Mouse (Mus musculus) layer of hippocampus, postnatal 10 days (tissue): ENCODE data around the gene Ctnnb1. TPM values are rescaled to one million over a fixed set of nuclear protein-coding genes. Genes with fewer than 3 reads are reported as not detected.

Experiments used
- DNase-seq, 2 experiments: peaks; one replicate each; pipeline ENCODE4 v3.0.0; 2021; ENCODE audit warnings: low spot score in 2 of 2
- total RNA-seq, 2 experiments: library from RNA; stranded (reverse); gene quantifications; 2 replicates each; pipeline ENCODE4 v1.2.3; 2021

Ctnnb1 gene
- total RNA-seq, 2 experiments from 2014 or later, result 801 to 853 TPM

GRCm38 (mm10) chr9:120961969-120962700 is 33.1 kb downstream of the Ctnnb1 start:
- no peak for DNase-seq

- DNase-seq, result no peak
Measured at GRCm38 (mm10) chr9:120963104-120963503, 34.1 kb downstream of the Ctnnb1 start.

GRCm38 (mm10) chr9:120963720-120964119 is 34.7 kb downstream of the Ctnnb1 start:
- no peak for DNase-seq

- DNase-seq, result no peak
Measured at GRCm38 (mm10) chr9:120964224-120964623, 35.2 kb downstream of the Ctnnb1 start.

- no peak for DNase-seq
Measured at GRCm38 (mm10) chr9:120965007-120965406, 36.0 kb downstream of the Ctnnb1 start.

GRCm38 (mm10) chr9:120973026-120973515 is 44.1 kb downstream of the Ctnnb1 start:
- DNase-seq, result no peak

GRCm38 (mm10) chr9:120974209-120974608 is 45.2 kb downstream of the Ctnnb1 start:
- DNase-seq, result no peak

GRCm38 (mm10) chr9:120976158-120976557 is 47.1 kb downstream of the Ctnnb1 start:
- no peak for DNase-seq

GRCm38 (mm10) chr9:120976856-120977255 is 47.8 kb downstream of the Ctnnb1 start:
- DNase-seq, result no peak

GRCm38 (mm10) chr9:120981777-120982176 is 52.8 kb downstream of the Ctnnb1 start:
- no peak for DNase-seq

- no peak for DNase-seq
Measured at GRCm38 (mm10) chr9:120983849-120984248, 54.8 kb downstream of the Ctnnb1 start.

- DNase-seq, result no peak
Measured at GRCm38 (mm10) chr9:120984509-120984908, 55.5 kb downstream of the Ctnnb1 start.

- no peak for DNase-seq
Measured at GRCm38 (mm10) chr9:120985009-120985408, 56.0 kb downstream of the Ctnnb1 start.

- DNase-seq, result no peak
Measured at GRCm38 (mm10) chr9:120985524-120985923, 56.5 kb downstream of the Ctnnb1 start.

- no peak for DNase-seq
Measured at GRCm38 (mm10) chr9:120986255-120986654, 57.2 kb downstream of the Ctnnb1 start.

GRCm38 (mm10) chr9:120986994-120987393 is 58.0 kb downstream of the Ctnnb1 start:
- DNase-seq, result no peak

GRCm38 (mm10) chr9:120988088-120988487 is 59.1 kb downstream of the Ctnnb1 start:
- no peak for DNase-seq

GRCm38 (mm10) chr9:120989806-120990700 is 61.0 kb downstream of the Ctnnb1 start:
- no peak for DNase-seq

GRCm38 (mm10) chr9:120991801-120992200 is 62.8 kb downstream of the Ctnnb1 start:
- no peak for DNase-seq

- no peak for DNase-seq
Measured at GRCm38 (mm10) chr9:120993004-120993403, 64.0 kb downstream of the Ctnnb1 start.

- DNase-seq, result no peak
Measured at GRCm38 (mm10) chr9:120994223-120995155, 65.5 kb downstream of the Ctnnb1 start.
